Mouse (Mus musculus) CH12.LX (cell line): ENCODE results near the gene Aspa. TPM values are rescaled to one million over a fixed set of nuclear protein-coding genes. Genes with fewer than 3 reads are reported as not detected.

Experiments used
- DNase-seq: peaks from one replicate; pipeline ENCODE4 v3.0.0-alpha.2; 2013; ENCODE audit errors: extremely low read depth
- H3K27ac ChIP-seq: 2 replicates; pipeline ENCODE4 v1.5.1; 2012; ENCODE audit warnings: low read depth, mild to moderate bottlenecking, control low read depth, moderate library complexity; ENCODE audit not compliant: insufficient read depth
- H3K27me3 ChIP-seq: replicated peaks from 2 replicates; pipeline ENCODE3; 2012; ENCODE audit warnings: inconsistent platforms
- H3K36me3 ChIP-seq, 2 experiments: replicated peaks in 1 of 2; 2 replicates each; pipeline versions ENCODE3 to v1.6.1; 2012; ENCODE audit warnings: inconsistent platforms in 1 of 2, low read length in 1 of 2, mild to moderate bottlenecking in 1 of 2, mixed read lengths in 1 of 2, moderate library complexity in 1 of 2; ENCODE audit not compliant: control insufficient read depth in 1 of 2, insufficient read depth in 1 of 2
- H3K4me1 ChIP-seq, 2 experiments: 2 replicates each; pipeline ENCODE4 v1.6.1; 2012; ENCODE audit warnings: inconsistent platforms in 1 of 2, moderate library complexity in 1 of 2; ENCODE audit not compliant: insufficient read depth in 2 of 2, control insufficient read depth in 1 of 2
- H3K4me2 ChIP-seq: 2 replicates; pipeline ENCODE4 v1.6.1; 2012; ENCODE audit warnings: low read depth, mild to moderate bottlenecking, control low read depth; ENCODE audit not compliant: poor library complexity, insufficient read depth, severe bottlenecking
- H3K4me3 ChIP-seq, 3 experiments: fragments of 150-350 bp in 1 of 3; sonication (generic) in 1 of 3; replicated peaks in 1 of 3; 2 replicates each; pipeline versions ENCODE3 to v1.5.1; 2011 to 2012; ENCODE audit warnings: low read depth in 2 of 3, low read length in 2 of 3, mild to moderate bottlenecking in 2 of 3, moderate library complexity in 2 of 3, control low read depth in 1 of 3, improper control_type of control experiment in 1 of 3, inconsistent platforms in 1 of 3, mixed read lengths in 1 of 3; ENCODE audit not compliant: poor library complexity in 1 of 3
- H3K79me2 ChIP-seq: replicated peaks from 2 replicates; pipeline ENCODE4 v1.6.1; 2012; ENCODE audit warnings: mild to moderate bottlenecking, moderate library complexity; ENCODE audit not compliant: control insufficient read depth, poor library complexity, insufficient read depth, severe bottlenecking; ENCODE audit errors: extremely low read depth
- H3K9ac ChIP-seq: 2 replicates; pipeline ENCODE4 v1.6.1; 2012; ENCODE audit warnings: low read depth, mild to moderate bottlenecking, control low read depth, moderate library complexity; ENCODE audit not compliant: insufficient read depth
- H3K9me3 ChIP-seq: replicated peaks from 2 replicates; pipeline ENCODE3; 2012; ENCODE audit warnings: low read length, inconsistent platforms, mixed read lengths
- CHD1 ChIP-seq: IDR thresholded peaks from 2 replicates; pipeline ENCODE4 v1.6.1; 2012; ENCODE audit warnings: low read depth, low read length, improper control_type of control experiment, inconsistent platforms
- CTCF ChIP-seq, 2 experiments: IDR thresholded peaks in 1 of 2; conservative IDR thresholded peaks in 1 of 2; 2 replicates each; pipeline ENCODE4 v1.5.1; 2011 to 2012; ENCODE audit warnings: low read depth in 2 of 2, low read length in 2 of 2, improper control_type of control experiment in 1 of 2, inconsistent platforms in 1 of 2, mild to moderate bottlenecking in 1 of 2, moderate library complexity in 1 of 2
- E2F4 ChIP-seq: IDR thresholded peaks from 2 replicates; pipeline ENCODE4 v1.6.1; 2011; ENCODE audit warnings: low read depth, low read length, improper control_type of control experiment; ENCODE audit not compliant: insufficient replicate concordance
- EP300 ChIP-seq: IDR thresholded peaks from 2 replicates; pipeline ENCODE4 v1.6.1; 2011; ENCODE audit warnings: low read length, improper control_type of control experiment
- ETS1 ChIP-seq: conservative IDR thresholded peaks from 2 replicates; pipeline ENCODE4 v1.6.1; 2012; ENCODE audit warnings: low read depth, mild to moderate bottlenecking, inconsistent platforms, low read length, improper control_type of control experiment, moderate library complexity
- HCFC1 ChIP-seq: IDR thresholded peaks from 2 replicates; pipeline ENCODE4 v1.6.1; 2012; ENCODE audit warnings: low read depth, mild to moderate bottlenecking, inconsistent platforms, low read length, improper control_type of control experiment
- JUND ChIP-seq: conservative IDR thresholded peaks from 2 replicates; pipeline ENCODE4 v1.6.1; 2011; ENCODE audit warnings: low read depth, low read length, improper control_type of control experiment
- KAT2A ChIP-seq: IDR thresholded peaks from 2 replicates; pipeline ENCODE4 v1.6.1; 2012; ENCODE audit warnings: low read length, improper control_type of control experiment, inconsistent platforms; ENCODE audit not compliant: insufficient replicate concordance
- MAFK ChIP-seq: IDR thresholded peaks from 2 replicates; pipeline ENCODE4 v1.6.1; 2011; ENCODE audit warnings: low read length, improper control_type of control experiment; ENCODE audit not compliant: insufficient replicate concordance
- MEF2A ChIP-seq: IDR thresholded peaks from 2 replicates; pipeline ENCODE4 v1.6.1; 2014; ENCODE audit warnings: low read depth, mild to moderate bottlenecking, inconsistent platforms, low read length, improper control_type of control experiment, borderline replicate concordance
- MXI1 ChIP-seq: IDR thresholded peaks from 2 replicates; pipeline ENCODE4 v1.6.1; 2011; ENCODE audit warnings: mild to moderate bottlenecking, low read depth, low read length, improper control_type of control experiment
- MYC ChIP-seq: IDR thresholded peaks from 2 replicates; pipeline ENCODE4 v1.6.1; 2011; ENCODE audit warnings: low read depth, mild to moderate bottlenecking, improper control_type of control experiment, low read length
- NELFE ChIP-seq: IDR thresholded peaks from 2 replicates; pipeline ENCODE4 v1.6.1; 2011; ENCODE audit warnings: low read depth, low read length, improper control_type of control experiment
- NRF1 ChIP-seq: IDR thresholded peaks from 2 replicates; pipeline ENCODE4 v1.6.1; 2014; ENCODE audit warnings: low read depth, mild to moderate bottlenecking, inconsistent platforms, low read length, improper control_type of control experiment, moderate library complexity
- PAX5 ChIP-seq: IDR thresholded peaks from 2 replicates; pipeline ENCODE4 v1.6.1; 2012; ENCODE audit warnings: low read length, inconsistent platforms, mixed read lengths
- POLR2A ChIP-seq: IDR thresholded peaks from 2 replicates; pipeline ENCODE4 v1.6.1; 2011; ENCODE audit warnings: low read depth, mild to moderate bottlenecking, improper control_type of control experiment, low read length
- RAD21 ChIP-seq: IDR thresholded peaks from 2 replicates; pipeline ENCODE4 v1.6.1; 2011; ENCODE audit warnings: low read depth, mild to moderate bottlenecking, low read length, improper control_type of control experiment, moderate library complexity
- RCOR1 ChIP-seq: conservative IDR thresholded peaks from 2 replicates; pipeline ENCODE4 v1.6.1; 2012; ENCODE audit warnings: low read depth, mild to moderate bottlenecking, inconsistent platforms, low read length, improper control_type of control experiment
- SMC3 ChIP-seq: IDR thresholded peaks from 2 replicates; pipeline ENCODE4 v1.6.1; 2011; ENCODE audit warnings: low read depth, low read length, improper control_type of control experiment
- TCF12 ChIP-seq: IDR thresholded peaks from 2 replicates; pipeline ENCODE4 v1.6.1; 2014; ENCODE audit warnings: low read depth, mild to moderate bottlenecking, inconsistent platforms, low read length, improper control_type of control experiment
- UBTF ChIP-seq: IDR thresholded peaks from 2 replicates; pipeline ENCODE4 v1.6.1; 2012; ENCODE audit warnings: low read depth, mild to moderate bottlenecking, inconsistent platforms, low read length, improper control_type of control experiment, moderate library complexity
- USF1 ChIP-seq: IDR thresholded peaks from 2 replicates; pipeline ENCODE4 v1.6.1; 2014; ENCODE audit warnings: low read depth, mild to moderate bottlenecking, inconsistent platforms, low read length, improper control_type of control experiment
- ZKSCAN1 ChIP-seq: IDR thresholded peaks from 2 replicates; pipeline ENCODE4 v1.6.1; 2012; ENCODE audit warnings: low read depth, inconsistent platforms, low read length, improper control_type of control experiment, borderline replicate concordance
- ZNF384 ChIP-seq: IDR thresholded peaks from 2 replicates; pipeline ENCODE4 v1.6.1; 2012; ENCODE audit warnings: low read depth, low read length, improper control_type of control experiment, inconsistent platforms
- dilution Hi-C: fragments of 300-500 bp; cut with MboI; formaldehyde crosslinking; loops from 2 replicates; pipeline ENCODE4 v1.14.3; 2020; ENCODE audit warnings: low sequenced_read_pairs; ENCODE audit not compliant: extremely low pct_unique_long_range_greater_than_20kb, extremely low pct_ligation_motif_present
- in situ Hi-C: fragments of 300-500 bp; cut with MboI; formaldehyde crosslinking; loops from 3 replicates; pipeline ENCODE4 v1.14.3; 2019; ENCODE audit warnings: low sequenced_read_pairs, low pct_ligation_motif_present, low pct_unique_long_range_greater_than_20kb, mixed read lengths
- polyA plus RNA-seq: library from polyadenylated mRNA; unstranded; fragments of >175 nt; gene quantifications from 2 replicates; pipeline ENCODE4 v1.2.1, GENCODE M21; 2012; ENCODE audit warnings: low read depth; ENCODE audit not compliant: insufficient read length
- total RNA-seq, 2 experiments: library from RNA; depleted of rRNA; stranded (reverse); fragments of 300-350 nt in 1 of 2; fragments of >200 nt in 1 of 2; gene quantifications; 2 replicates each; pipeline ENCODE4 v1.2.3; 2012 to 2014

Aspa gene
- total and polyA plus RNA-seq, 3 experiments = not detected

GRCm38 (mm10) chr11:73303123-73303522 is 26.3 kb downstream of the Aspa start:
- H3K36me3 ChIP-seq = no peaks in the 10 kb centered on the region
- dilution Hi-C loops = no loop called here
- no peaks in the 10 kb centered on the region for H3K4me1 ChIP-seq
- H3K9ac ChIP-seq = no peak overlapping the region
- no peak for DNase-seq
- no peak overlapping the region for H3K27ac ChIP-seq
- in situ Hi-C loops = no loop called here
- H3K4me3 ChIP-seq = no peak overlapping the region
- no peaks in the 10 kb centered on the region for H3K79me2 ChIP-seq
- no peak overlapping the region for H3K4me2 ChIP-seq
- TF ChIP-seq MEF2A (no peak), UBTF (no peak), POLR2A (no peak), RCOR1 (no peak), E2F4 (no peak), NRF1 (no peak)
- TF ChIP-seq, all 38 proteins: peak for 0
- Histone ChIP-seq H3K27me3 (peaks cover 43% of the 10 kb centered on the region), H3K9me3 (no peaks in the 10 kb centered on the region)

GRCm38 (mm10) chr11:73289621-73290020 is 39.8 kb downstream of the Aspa start:
- in situ Hi-C loops = loop anchor here (10.0 to 25.0 kb wide), 2 partner anchors 155 to 1073 kb away; partner anchors contain the start of genes Haspin, Olfr411 and Olfr412
- H3K79me2 ChIP-seq = no peaks in the 10 kb centered on the region
- no peaks in the 10 kb centered on the region for H3K9me3 ChIP-seq

GRCm38 (mm10) chr11:73284351-73284750 is 45.0 kb downstream of the Aspa start:
- peaks cover 18 to 37% of the 10 kb centered on the region in 2 experiments for H3K4me1 ChIP-seq
- no peaks in the 10 kb centered on the region for H3K79me2 ChIP-seq
- TF ChIP-seq RAD21 (no peak), USF1 (no peak), HCFC1 (no peak), MXI1 (no peak), MYC (no peak), POLR2A (no peak)
- H3K27ac ChIP-seq = no peak overlapping the region
- H3K4me3 ChIP-seq = no peak overlapping the region
- peaks cover 92% of the 10 kb centered on the region for H3K27me3 ChIP-seq
- no peak for DNase-seq
- H3K9ac ChIP-seq = no peak overlapping the region
- H3K9me3 ChIP-seq = no peaks in the 10 kb centered on the region
- in situ Hi-C loops (loop anchor here (10.0 to 25.0 kb wide), 2 partner anchors 150 to 1078 kb away; partner anchors contain the start of genes Haspin, Olfr411 and Olfr412), dilution Hi-C loops (no loop called here)
- no peaks in the 10 kb centered on the region for H3K36me3 ChIP-seq
- no peak overlapping the region for H3K4me2 ChIP-seq

More at GRCm38 (mm10) chr11:73289621-73290020, 39.8 kb downstream of the Aspa start:
- H3K9ac ChIP-seq = no peak overlapping the region
- no peak overlapping the region for H3K4me3 ChIP-seq
- no peaks in the 10 kb centered on the region for H3K36me3 ChIP-seq
- DNase-seq = no peak
- no peak overlapping the region for H3K27ac ChIP-seq
- TF ChIP-seq JUND = no peak
- no peak for TF ChIP-seq SMC3
- no peak for TF ChIP-seq MAFK
- no peak for TF ChIP-seq ETS1
- no peak for TF ChIP-seq UBTF
- TF ChIP-seq ZKSCAN1 = no peak
- TF ChIP-seq PAX5 = no peak
- no peak for TF ChIP-seq RAD21
- TF ChIP-seq POLR2A = no peak
- TF ChIP-seq TCF12 = no peak
- TF ChIP-seq KAT2A = no peak
- TF ChIP-seq HCFC1 = no peak
- no peak for TF ChIP-seq CHD1
- no peak for TF ChIP-seq NELFE
- no peak for TF ChIP-seq ZNF384
- no peak for TF ChIP-seq NRF1
- no peak for TF ChIP-seq CTCF (conservative IDR thresholded peaks at IDR 0.05 in 1 of 2, IDR thresholded peaks at IDR 0.05 in 1 of 2; ENCODE audit: low read depth in 2 of 2, low read length in 2 of 2)
- no peak for TF ChIP-seq EP300
- TF ChIP-seq E2F4 = no peak
- dilution Hi-C loops = no loop called here
- no peak overlapping the region for H3K4me2 ChIP-seq
- peaks cover 89% of the 10 kb centered on the region for H3K27me3 ChIP-seq
- H3K4me1 ChIP-seq = no peaks in the 10 kb centered on the region
